In the genomic region with DNA sequence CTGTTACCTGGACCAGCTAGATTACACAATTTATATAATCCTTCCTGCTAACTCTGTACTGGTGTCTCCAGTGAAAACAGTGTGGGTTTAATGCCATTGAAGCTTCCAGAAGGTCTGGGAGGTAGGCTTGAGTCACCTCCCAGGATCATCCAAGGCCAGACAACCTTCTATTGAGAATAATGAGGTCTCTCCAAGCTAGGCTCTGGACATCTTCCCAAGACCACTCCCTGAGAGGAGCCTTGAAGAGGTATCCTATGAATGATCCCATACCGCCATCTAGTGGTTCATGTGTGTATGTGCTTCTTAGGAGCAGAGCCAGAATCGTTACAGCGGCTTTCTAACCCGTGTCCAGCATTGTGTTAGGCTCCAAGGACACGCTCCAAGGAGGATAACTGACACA, we compare ENCODE assay signal across 8 mouse cellular contexts. TPM values are rescaled to one million over a fixed set of nuclear protein-coding genes. Genes with fewer than 3 reads are reported as not detected.
DNase-seq lines count a peak whose midpoint lies in the region; ATAC-seq lines count a peak whose summit lies in the region.

No protein-coding gene starts in this region.

- H3K27me3 ChIP-seq in intestine, embryonic 16.5 days (replicated peaks; ENCODE audit: control insufficient read depth, insufficient read depth, low read length), result no peaks in the 10 kb centered on the region

- H3K4me2 ChIP-seq in intestine, embryonic 16.5 days (ENCODE audit: low read depth, low read length), result no peak overlapping the region

- no peak overlapping the region for H3K4me3 ChIP-seq in intestine, embryonic 16.5 days (ENCODE audit: low read length)

- intact Hi-C loops in gastrocnemius, postnatal 36 days (cut with DNase I), result loop anchor here (1.0 to 10.0 kb wide), 3 partner anchors 105 to 320 kb away; partner anchors contain the start of gene Fndc5
- intact Hi-C loops in left cerebral cortex, postnatal 25 days (cut with DNase I), result loop anchor here (1.0 to 10.0 kb wide), 4 partner anchors 105 to 320 kb away; partner anchors contain the start of gene Fndc5

- ATAC-seq in intestine, embryonic 16.5 days, result peak; percentile 88

- no peak overlapping the region for H3K9ac ChIP-seq in intestine, embryonic 16.5 days (ENCODE audit: low read depth, low read length)

- H3K36me3 ChIP-seq in intestine, embryonic 16.5 days (ENCODE audit: control insufficient read depth, insufficient read depth, low read length), result no peaks in the 10 kb centered on the region

- no peaks in the 10 kb centered on the region for H3K4me1 ChIP-seq in intestine, embryonic 16.5 days (ENCODE audit: control insufficient read depth, insufficient read depth, low read length)

- H3K27ac ChIP-seq in intestine, embryonic 16.5 days (ENCODE audit: low read length), result no peak overlapping the region

- H3K9me3 ChIP-seq in intestine, embryonic 16.5 days (ENCODE audit: control insufficient read depth, low read length), result no peaks in the 10 kb centered on the region

- peak; percentile 30 to 50 for DNase-seq in urinary bladder, adult 18-20 months (ENCODE audit: low spot score in 2 of 2)
- DNase-seq in urinary bladder, postnatal 10 days (ENCODE audit: low spot score), result no peak
- peak; percentile 96 for DNase-seq in embryo, embryonic 10.5 days (ENCODE audit: low spot score)
- DNase-seq in gastrocnemius, postnatal 36 days, result peak; percentile 34 to 44
- peak; percentile 80 to 86 for DNase-seq in left cerebral cortex, postnatal 25 days (ENCODE audit: low spot score in 2 of 2)
- DNase-seq in mesoderm, embryonic 11.5 days (ENCODE audit: low read depth, low spot score), result peak; percentile 91
- DNase-seq in right cerebral cortex, postnatal 4 days, result peak; percentile 29

- WGBS in intestine, embryonic 16.5 days, result 5% methylated on average over 5 of the region's 5 CpGs

RNA-seq across cellular contexts. Expression of gene Bsdc1, which starts 6.1 kb away (rescaled TPM):
- total RNA-seq in gastrocnemius, postnatal 36 days (2021), result 10 to 100 TPM; 28.7 to 35.8 TPM
- 24.5 and 24.7 TPM in 2 replicates for polyA plus RNA-seq in intestine, embryonic 16.5 days (2015; fragmentation: Nextera tagmentation; extraction: Ambion mirVana)
- total RNA-seq in left cerebral cortex, postnatal 25 days (2021), result 10 to 100 TPM; 51.7 to 58.8 TPM

RNA-seq across cellular contexts. Expression of gene Zbtb8b, which starts 14.6 kb away (rescaled TPM):
- not detected for total RNA-seq in gastrocnemius, postnatal 36 days (2021)
- polyA plus RNA-seq in intestine, embryonic 16.5 days (2015; fragmentation: Nextera tagmentation; extraction: Ambion mirVana), result 1.1 and 1.2 TPM in 2 replicates
- total RNA-seq in left cerebral cortex, postnatal 25 days (2021), result 1 to 10 TPM; 4.5 to 4.6 TPM

RNA-seq across cellular contexts. Expression of gene Tssk3, which starts 35.6 kb away (rescaled TPM):
- not detected for total RNA-seq in gastrocnemius, postnatal 36 days (2021)
- not detected in 2 replicates for polyA plus RNA-seq in intestine, embryonic 16.5 days (2015; fragmentation: Nextera tagmentation; extraction: Ambion mirVana)
- total RNA-seq in left cerebral cortex, postnatal 25 days (2021), result under 1 TPM; 0.25 to 0.37 TPM

RNA-seq across cellular contexts. Expression of gene Fam229a, which starts 35.7 kb away (rescaled TPM):
- total RNA-seq in gastrocnemius, postnatal 36 days (2021), result not detected
- not detected in 2 replicates for polyA plus RNA-seq in intestine, embryonic 16.5 days (2015; fragmentation: Nextera tagmentation; extraction: Ambion mirVana)
- not detected for total RNA-seq in left cerebral cortex, postnatal 25 days (2021)

RNA-seq across cellular contexts. Expression of gene Marcksl1, which starts 58.1 kb away (rescaled TPM):
- total RNA-seq in gastrocnemius, postnatal 36 days (2021), result 1 to 10 TPM; 1.0 to 1.9 TPM
- polyA plus RNA-seq in intestine, embryonic 16.5 days (2015; fragmentation: Nextera tagmentation; extraction: Ambion mirVana), result 289 and 312 TPM in 2 replicates
- total RNA-seq in left cerebral cortex, postnatal 25 days (2021), result 100 to 1,000 TPM; 196 to 227 TPM

Comparison
In these comparisons a context has a peak if more than half of its experiments do, and no peak if none do; other contexts are left out.
1. RNA of gene Zbtb8b, which starts 14.6 kb away (total RNA-seq): 4.5 to 4.6 TPM in left cerebral cortex, postnatal 25 days; not detected in gastrocnemius, postnatal 36 days; every median in the first group is over 4 times any median in the second.